Mouse (Mus musculus) myocyte (in vitro differentiated cells): ENCODE measurements around the gene Rfx3. TPM values are rescaled to one million over a fixed set of nuclear protein-coding genes. Genes with fewer than 3 reads are reported as not detected.

ENCODE experiments used
- H3K27me3 ChIP-seq: one replicate; pipeline ENCODE4 v1.6.1; 2011; ENCODE audit not compliant: control insufficient read depth, insufficient read depth, insufficient read length
- H3K36me3 ChIP-seq: one replicate; pipeline ENCODE4 v1.6.1; 2011; ENCODE audit not compliant: control insufficient read depth, insufficient read depth
- H3K4me2 ChIP-seq: one replicate; pipeline ENCODE4 v1.6.1; 2011; ENCODE audit warnings: low read depth, control low read depth
- H3K4me3 ChIP-seq: one replicate; pipeline ENCODE4 v1.5.1; 2011; ENCODE audit warnings: mild to moderate bottlenecking, control low read depth, moderate library complexity
- H3K79me2 ChIP-seq: one replicate; pipeline ENCODE4 v1.6.1; 2011; ENCODE audit not compliant: control insufficient read depth, insufficient read depth
- H3ac ChIP-seq: one replicate; pipeline ENCODE4 v1.6.1; 2011; ENCODE audit not compliant: control insufficient read depth, insufficient read length
- CEBPB ChIP-seq: IDR thresholded peaks from 2 replicates; pipeline ENCODE4 v1.6.1; 2011; ENCODE audit warnings: mild to moderate bottlenecking, moderate library complexity; ENCODE audit not compliant: poor library complexity, insufficient read depth, severe bottlenecking
- E2F4 ChIP-seq: IDR thresholded peaks from one replicate; pipeline ENCODE4 v1.6.1; 2011; ENCODE audit warnings: mild to moderate bottlenecking, control low read depth, moderate library complexity; ENCODE audit not compliant: insufficient read depth
- MAX ChIP-seq: IDR thresholded peaks from one replicate; pipeline ENCODE4 v1.6.1; 2011; ENCODE audit warnings: low read depth, mild to moderate bottlenecking, control low read depth
- MYOD1 ChIP-seq, 3 experiments: IDR thresholded peaks; one replicate each; pipeline ENCODE4 v1.6.1; 2011; ENCODE audit warnings: control low read depth in 2 of 3, low read depth in 2 of 3, mild to moderate bottlenecking in 2 of 3, moderate library complexity in 1 of 3; ENCODE audit not compliant: insufficient read length in 2 of 3, control insufficient read depth in 1 of 3
- MYOG ChIP-seq, 3 experiments: IDR thresholded peaks; one replicate each; pipeline ENCODE4 v1.6.1; 2011; ENCODE audit warnings: control low read depth in 2 of 3, low read depth in 2 of 3, mild to moderate bottlenecking in 2 of 3; ENCODE audit not compliant: insufficient read length in 2 of 3, control insufficient read depth in 1 of 3, insufficient read depth in 1 of 3
- POLR2A ChIP-seq: IDR thresholded peaks from one replicate; pipeline ENCODE4 v1.6.1; 2011; ENCODE audit warnings: low read depth, mild to moderate bottlenecking, control low read depth, moderate library complexity; ENCODE audit not compliant: insufficient read length
- POLR2AphosphoS2 ChIP-seq: IDR thresholded peaks from one replicate; pipeline ENCODE4 v1.6.1; 2011; ENCODE audit warnings: low read depth, control low read depth; ENCODE audit not compliant: insufficient read length
- REST ChIP-seq: IDR thresholded peaks from one replicate; pipeline ENCODE4 v1.6.1; 2011; ENCODE audit warnings: mild to moderate bottlenecking, control low read depth, moderate library complexity; ENCODE audit not compliant: insufficient read depth, insufficient read length
- SRF ChIP-seq: IDR thresholded peaks from one replicate; pipeline ENCODE4 v1.6.1; 2011; ENCODE audit warnings: low read depth; ENCODE audit not compliant: control insufficient read depth, insufficient read length
- TCF12 ChIP-seq: IDR thresholded peaks from one replicate; pipeline ENCODE4 v1.6.1; 2011; ENCODE audit warnings: mild to moderate bottlenecking, control low read depth; ENCODE audit not compliant: poor library complexity, insufficient read depth, severe bottlenecking
- TCF3 ChIP-seq: IDR thresholded peaks from one replicate; pipeline ENCODE4 v1.6.1; 2011; ENCODE audit warnings: low read depth, control low read depth; ENCODE audit not compliant: insufficient read length
- USF1 ChIP-seq: IDR thresholded peaks from one replicate; pipeline ENCODE4 v1.6.1; 2011; ENCODE audit warnings: low read depth, mild to moderate bottlenecking, control low read depth, moderate library complexity
- polyA plus RNA-seq: library from polyadenylated mRNA; unstranded; fragments of >200 nt; fragmentation: generic; extraction: Trizol; gene quantifications from one replicate; pipeline ENCODE4 v1.2.1, GENCODE M21; 2012; ENCODE audit warnings: missing spikeins

Rfx3 gene
- polyA plus RNA-seq: 0.94 TPM

- peak within 1 kb of the TSS; percentile 94 for H3K4me3 ChIP-seq
- no peaks in the 10 kb centered on the region for H3K36me3 ChIP-seq
- no peaks in the 10 kb centered on the region for H3K27me3 ChIP-seq
- TF ChIP-seq POLR2A (peak; percentile 39), MYOD1 (IDR thresholded peaks at IDR 0.05; ENCODE audit: control insufficient read depth in 1 of 3, insufficient read length in 2 of 3, low read depth in 2 of 3) (no peak), MAX (no peak), TCF3 (no peak), SRF (no peak)
- H3K79me2 ChIP-seq: peaks cover 41% of the 10 kb centered on the region
- H3K4me2 ChIP-seq: peak within 1 kb of the TSS; percentile 89
- peak within 1 kb of the TSS; percentile 90 for H3ac ChIP-seq
These were observed at the start of gene Rfx3 for GRCm38 (mm10) chr19:28010471-28011395. Gene Rfx3, minus strand, starts transcription at chr19:28011166.

DNA sequence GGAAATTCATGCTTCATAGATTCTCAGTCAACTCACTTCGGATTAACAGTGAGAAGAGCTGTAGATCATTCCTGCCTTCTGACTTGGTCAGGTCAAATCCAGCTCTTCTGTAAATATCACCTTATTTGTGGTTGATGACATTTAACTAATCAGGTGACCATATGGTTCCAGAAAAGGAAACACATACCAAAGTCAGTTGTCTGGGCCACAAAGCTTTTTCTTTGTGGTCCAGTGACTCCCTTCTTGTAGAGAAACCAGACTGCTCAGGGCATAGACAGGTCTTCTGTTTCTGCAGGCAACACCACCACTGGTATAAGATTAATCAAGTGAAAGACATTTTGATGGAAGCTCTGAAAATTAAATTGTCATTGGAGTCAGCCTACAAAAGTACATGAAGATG lies 41.1 kb upstream of the Rfx3 start:
- Histone ChIP-seq H3K4me2 (no peak overlapping the region), H3K27me3 (no peaks in the 10 kb centered on the region), H3K36me3 (no peaks in the 10 kb centered on the region), H3K79me2 (no peaks in the 10 kb centered on the region), H3K4me3 (no peak overlapping the region), H3ac (no peak overlapping the region)
- TF ChIP-seq POLR2AphosphoS2 (no peak), MAX (no peak), TCF12 (no peak), USF1 (no peak), REST (no peak), TCF3 (no peak), CEBPB (no peak), MYOD1 (IDR thresholded peaks at IDR 0.05; ENCODE audit: control insufficient read depth in 1 of 3, insufficient read length in 2 of 3, low read depth in 2 of 3) (no peak), MYOG (IDR thresholded peaks at IDR 0.05; ENCODE audit: control insufficient read depth in 1 of 3, insufficient read depth in 1 of 3, insufficient read length in 2 of 3, low read depth in 2 of 3) (no peak), E2F4 (no peak), POLR2A (no peak), SRF (no peak)

DNA sequence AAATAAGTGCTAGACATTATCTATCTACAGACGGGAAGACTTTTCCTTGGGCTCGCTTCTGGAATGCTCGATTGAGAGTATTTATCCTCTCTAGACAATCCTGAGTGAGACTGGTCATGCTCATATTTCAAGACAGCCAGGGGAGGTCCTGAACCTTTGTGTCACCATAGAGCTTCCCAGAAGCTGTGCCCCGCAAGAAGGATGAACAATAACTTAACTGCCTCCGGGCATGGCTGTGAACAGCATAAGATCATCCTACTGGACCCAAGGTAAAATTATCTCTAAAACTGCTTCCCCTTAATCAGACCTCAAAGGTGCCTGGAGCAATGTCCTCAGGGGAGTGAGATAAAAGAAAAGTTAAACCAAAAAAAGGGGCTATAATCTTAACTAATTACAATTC lies 40.6 kb upstream of the Rfx3 start:
- H3K4me3 ChIP-seq: no peak overlapping the region
- no peaks in the 10 kb centered on the region for H3K27me3 ChIP-seq
- no peaks in the 10 kb centered on the region for H3K79me2 ChIP-seq
- no peak overlapping the region for H3K4me2 ChIP-seq
- TF ChIP-seq E2F4 (no peak), REST (no peak), POLR2AphosphoS2 (no peak), POLR2A (no peak), CEBPB (no peak), USF1 (no peak), MAX (no peak)
- H3ac ChIP-seq: no peak overlapping the region
- no peaks in the 10 kb centered on the region for H3K36me3 ChIP-seq

DNA sequence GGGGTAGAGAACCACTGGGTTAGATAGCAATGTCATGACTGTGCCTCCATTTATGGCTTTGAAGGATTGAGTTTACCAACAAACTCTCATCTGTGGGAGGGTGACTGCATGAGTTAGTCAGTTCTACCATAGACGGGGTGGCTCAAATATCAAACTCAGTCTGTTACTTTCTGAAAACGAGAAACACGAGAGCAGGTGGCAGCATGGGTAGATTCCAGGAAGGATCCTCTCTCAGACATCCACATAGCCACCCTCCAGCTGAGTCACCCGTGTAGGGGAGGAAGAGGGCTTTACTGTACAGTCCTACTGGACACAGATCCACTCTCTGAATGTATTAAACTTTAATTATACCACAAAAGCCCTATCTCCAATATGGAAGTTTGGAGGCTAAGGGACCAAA lies 38.3 kb upstream of the Rfx3 start:
- Histone ChIP-seq H3K4me2 (peak overlapping the region; percentile 44), H3ac (no peak overlapping the region), H3K36me3 (no peaks in the 10 kb centered on the region), H3K27me3 (no peaks in the 10 kb centered on the region), H3K79me2 (no peaks in the 10 kb centered on the region), H3K4me3 (no peak overlapping the region)
- TF ChIP-seq MYOD1 (IDR thresholded peaks at IDR 0.05; ENCODE audit: control insufficient read depth in 1 of 3, insufficient read length in 2 of 3, low read depth in 2 of 3) (peak in 2 of 3 experiments; percentile 77 to 81), CEBPB (no peak), MYOG (IDR thresholded peaks at IDR 0.05; ENCODE audit: control insufficient read depth in 1 of 3, insufficient read depth in 1 of 3, insufficient read length in 2 of 3, low read depth in 2 of 3) (peak in 1 of 3 experiments; percentile 24), POLR2AphosphoS2 (no peak), SRF (peak; percentile 82)

DNA sequence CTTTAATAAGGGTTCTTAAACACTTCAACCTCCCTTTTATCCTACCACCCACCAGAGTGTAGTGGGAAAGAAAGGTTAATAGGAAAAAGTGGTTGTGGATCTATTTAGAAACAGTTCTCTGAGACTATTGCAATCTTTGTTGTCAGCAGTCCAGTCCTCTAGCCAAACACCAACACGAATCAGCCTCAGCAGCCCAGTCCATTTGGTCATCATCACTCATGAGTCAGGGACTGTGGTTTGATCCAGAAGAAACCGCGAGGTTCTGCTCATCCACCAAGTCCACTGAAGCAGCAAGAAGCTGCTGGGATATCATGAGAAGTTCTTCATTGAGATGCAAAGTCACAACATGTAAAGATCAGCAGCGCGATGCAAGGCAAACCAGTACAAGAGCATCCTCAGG lies 35.8 kb upstream of the Rfx3 start:
- Histone ChIP-seq H3K4me3 (no peak overlapping the region), H3K36me3 (no peaks in the 10 kb centered on the region), H3K27me3 (no peaks in the 10 kb centered on the region), H3ac (no peak overlapping the region), H3K79me2 (no peaks in the 10 kb centered on the region), H3K4me2 (no peak overlapping the region)
- TF ChIP-seq MYOG (IDR thresholded peaks at IDR 0.05; ENCODE audit: control insufficient read depth in 1 of 3, insufficient read depth in 1 of 3, insufficient read length in 2 of 3, low read depth in 2 of 3) (no peak), E2F4 (no peak), TCF12 (no peak), POLR2A (no peak), MAX (no peak), USF1 (no peak), CEBPB (no peak), REST (no peak), TCF3 (no peak), POLR2AphosphoS2 (no peak), SRF (no peak), MYOD1 (IDR thresholded peaks at IDR 0.05; ENCODE audit: control insufficient read depth in 1 of 3, insufficient read length in 2 of 3, low read depth in 2 of 3) (no peak)
